Mouse (Mus musculus) erythroblast, embryonic 14.5 days (primary cell): ENCODE measurements around the gene Mtif3.

ENCODE experiments used
- GATA1 ChIP-seq: IDR thresholded peaks from 2 replicates; pipeline ENCODE4 v1.6.1; 2012; ENCODE audit warnings: low read length, inconsistent platforms, mixed read lengths
- TAL1 ChIP-seq: IDR thresholded peaks from 3 replicates; pipeline ENCODE4 v1.6.1; 2012; ENCODE audit warnings: low read length, inconsistent platforms, mixed read lengths

DNA sequence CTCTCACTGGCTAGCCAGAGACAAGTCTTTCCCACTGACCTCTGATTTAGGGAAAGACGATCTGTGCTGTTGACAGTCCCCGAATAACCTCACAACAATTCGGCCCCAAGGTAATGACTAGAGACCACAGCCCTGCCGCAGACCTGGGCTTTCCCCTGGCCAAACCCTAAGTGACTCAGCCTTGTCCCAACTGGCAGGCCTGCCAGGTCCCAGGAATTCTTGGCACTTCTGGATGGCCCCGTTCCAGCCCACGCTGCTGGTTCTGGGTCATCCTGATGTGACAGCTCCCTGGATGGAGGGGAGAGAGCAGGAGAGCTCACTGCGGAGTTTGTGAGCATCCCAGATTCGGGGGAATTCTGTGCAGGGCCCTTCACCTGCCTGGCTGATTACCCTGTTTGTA, 29.9 kb upstream of the Mtif3 start:
- no peak for TF ChIP-seq GATA1
- no peak for TF ChIP-seq TAL1
